Comparison of ENCODE assay signal across 22 mouse cellular contexts in the genomic region with DNA sequence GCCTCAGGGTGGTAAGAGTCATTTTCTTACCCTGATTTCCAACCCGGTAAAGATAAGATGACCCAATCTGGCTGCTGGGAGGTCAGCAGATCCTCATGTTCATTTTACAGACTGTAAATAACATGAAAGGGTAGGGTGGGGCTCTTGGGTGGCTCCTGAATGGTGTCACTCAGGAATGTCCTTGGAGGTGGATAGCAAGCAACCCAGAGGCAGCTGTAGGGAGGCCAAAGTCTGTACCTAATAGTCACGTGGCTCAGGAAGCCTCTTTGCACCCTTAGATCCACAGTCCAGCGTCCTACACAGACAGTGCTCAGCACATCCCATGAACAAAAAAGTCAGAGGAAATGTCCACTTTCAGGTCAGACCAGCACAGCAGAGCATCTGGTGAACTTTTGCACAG. TPM values are rescaled to one million over a fixed set of nuclear protein-coding genes. Genes with fewer than 3 reads are reported as not detected.
"Had no signal": no experiment of that assay in that cellular context is flagged by ENCODE, and none has a peak within 500 bp of the region (broad histone marks: within the 10 kb centered on the region; RNA-seq: fewer than 3 reads in every experiment).

No protein-coding gene starts in this region.

- H3K4me3 ChIP-seq: lung, embryonic 15.5 days; megakaryocyte, embryonic 14.5 days; midbrain, embryonic 13.5 days; midbrain, embryonic 15.5 days; neural tube, embryonic 12.5 days; stomach, embryonic 15.5 days had no signal

- H3K4me1 ChIP-seq: lung, embryonic 15.5 days; megakaryocyte, embryonic 14.5 days; midbrain, embryonic 13.5 days; midbrain, embryonic 15.5 days; neural tube, embryonic 12.5 days; stomach, embryonic 15.5 days had no signal

- H3K36me3 ChIP-seq: lung, embryonic 15.5 days; midbrain, embryonic 13.5 days; midbrain, embryonic 15.5 days; neural tube, embryonic 12.5 days; stomach, embryonic 15.5 days had no signal

- H3K9ac ChIP-seq: lung, embryonic 15.5 days; midbrain, embryonic 13.5 days; midbrain, embryonic 15.5 days; neural tube, embryonic 12.5 days; stomach, embryonic 15.5 days had no signal

- DNase-seq: lung, adult 2 months; lung, postnatal 14 days; lung, postnatal 36 days; right cerebral cortex, postnatal 14 days; thymus, adult 2 months; thymus, postnatal 25 days; thymus, postnatal 4 days had no signal

- H3K27ac ChIP-seq: lung, embryonic 15.5 days; macrophage; midbrain, embryonic 13.5 days; midbrain, embryonic 15.5 days; neural tube, embryonic 12.5 days; stomach, embryonic 15.5 days; stomach, postnatal 0 days had no signal

- ATAC-seq: lung, postnatal 0 days; midbrain, embryonic 13.5 days; midbrain, embryonic 15.5 days had no signal

- H3K4me2 ChIP-seq: lung, embryonic 15.5 days; midbrain, embryonic 11.5 days; midbrain, embryonic 13.5 days; midbrain, embryonic 15.5 days; neural tube, embryonic 12.5 days; stomach, embryonic 15.5 days had no signal

- H3K27me3 ChIP-seq: lung, embryonic 15.5 days; midbrain, embryonic 13.5 days; midbrain, embryonic 15.5 days; neural tube, embryonic 12.5 days; stomach, embryonic 15.5 days had no signal

- H3K9me3 ChIP-seq: lung, embryonic 15.5 days; megakaryocyte, embryonic 14.5 days; midbrain, embryonic 13.5 days; midbrain, embryonic 15.5 days; neural tube, embryonic 12.5 days; stomach, embryonic 15.5 days had no signal

RNA-seq across cellular contexts. Expression of gene Olfr1411, which starts 1.8 kb away (rescaled TPM):
- polyA plus RNA-seq: lung, adult 2 months; lung, embryonic 15.5 days; lung, postnatal 0 days; macrophage; midbrain, embryonic 11.5 days; midbrain, embryonic 13.5 days; midbrain, embryonic 15.5 days; midbrain, postnatal 0 days; neural tube, embryonic 12.5 days; neural tube, embryonic 14.5 days; spleen, adult 2 months; stomach, embryonic 15.5 days; stomach, postnatal 0 days; testis, adult 2 months; urinary bladder, adult 2 months had no signal

RNA-seq across cellular contexts. Expression of gene Olfr1410, which starts 9.6 kb away (rescaled TPM):
- polyA plus RNA-seq: lung, adult 2 months; lung, embryonic 15.5 days; lung, postnatal 0 days; macrophage; midbrain, embryonic 11.5 days; midbrain, embryonic 13.5 days; midbrain, embryonic 15.5 days; midbrain, postnatal 0 days; neural tube, embryonic 12.5 days; neural tube, embryonic 14.5 days; spleen, adult 2 months; stomach, embryonic 15.5 days; stomach, postnatal 0 days; urinary bladder, adult 2 months had no signal

RNA-seq across cellular contexts. Expression of gene Olfr1412, which starts 10.4 kb away (rescaled TPM):
- polyA plus RNA-seq: lung, adult 2 months; lung, embryonic 15.5 days; lung, postnatal 0 days; macrophage; midbrain, embryonic 11.5 days; midbrain, embryonic 13.5 days; midbrain, embryonic 15.5 days; midbrain, postnatal 0 days; neural tube, embryonic 12.5 days; neural tube, embryonic 14.5 days; spleen, adult 2 months; stomach, embryonic 15.5 days; stomach, postnatal 0 days; testis, adult 2 months; thymus, adult 2 months; urinary bladder, adult 2 months had no signal

RNA-seq across cellular contexts. Expression of gene Olfr12, which starts 21.6 kb away (rescaled TPM):
- polyA plus RNA-seq: lung, adult 2 months; lung, embryonic 15.5 days; lung, postnatal 0 days; macrophage; midbrain, embryonic 15.5 days; midbrain, postnatal 0 days; neural tube, embryonic 12.5 days; neural tube, embryonic 14.5 days; spleen, adult 2 months; stomach, embryonic 15.5 days; stomach, postnatal 0 days; urinary bladder, adult 2 months had no signal

RNA-seq across cellular contexts. Expression of gene Olfr1413, which starts 24.9 kb away (rescaled TPM):
- polyA plus RNA-seq: lung, adult 2 months; lung, embryonic 15.5 days; lung, postnatal 0 days; macrophage; midbrain, embryonic 11.5 days; midbrain, embryonic 13.5 days; midbrain, embryonic 15.5 days; midbrain, postnatal 0 days; neural tube, embryonic 12.5 days; neural tube, embryonic 14.5 days; spleen, adult 2 months; stomach, embryonic 15.5 days; stomach, postnatal 0 days; thymus, adult 2 months; urinary bladder, adult 2 months had no signal
